ENCODE assay signal across 23 mouse cellular contexts in the genomic region with DNA sequence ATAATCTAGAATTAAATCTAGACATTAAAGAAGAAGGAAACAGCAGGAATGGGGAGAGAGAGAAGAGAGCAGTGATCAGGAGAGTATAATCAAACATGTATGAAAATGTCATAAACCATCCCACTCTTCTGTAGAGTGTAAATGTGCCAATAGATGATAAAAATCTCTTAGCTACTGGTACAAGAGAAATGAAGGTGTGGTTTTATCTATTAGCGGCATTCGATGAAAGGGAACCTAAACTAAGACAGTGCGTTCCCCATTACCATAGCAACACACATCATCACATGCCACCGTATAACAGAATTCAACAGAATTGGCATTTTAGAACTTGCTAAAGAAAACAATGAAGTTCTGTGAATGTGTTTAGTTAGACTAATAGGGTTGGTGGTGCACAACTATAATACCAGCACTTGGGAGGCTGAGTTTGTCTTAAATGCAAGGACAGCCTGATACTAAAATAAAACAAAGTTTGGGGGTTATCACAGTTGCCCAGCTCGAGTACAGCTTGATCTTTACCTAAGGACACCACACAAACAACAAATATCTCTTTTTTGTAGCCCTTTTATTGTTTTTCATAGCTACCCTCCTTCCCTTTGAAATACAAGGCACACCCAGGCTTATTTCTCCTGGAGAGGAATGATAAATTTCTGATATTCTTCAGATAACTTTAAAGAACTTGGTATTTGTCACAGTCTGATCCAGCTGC. TPM values are rescaled to one million over a fixed set of nuclear protein-coding genes. Genes with fewer than 3 reads are reported as not detected.
A peak's percentile ranks its signal among the peaks of the same experiment; 100 is the strongest.
DNase-seq lines count a peak whose midpoint lies in the region; ATAC-seq and TF ChIP-seq lines count a peak whose summit lies in the region.
"Had no signal": no experiment of that assay in that cellular context is flagged by ENCODE, and none has a peak within 500 bp of the region (broad histone marks: within the 10 kb centered on the region; RNA-seq: fewer than 3 reads in every experiment).

No protein-coding gene starts in this region.

- 41% methylated on average over 5 of the region's 5 CpGs for WGBS in liver, embryonic 15.5 days (ENCODE audit: insufficient replicate concordance)
- WGBS in thymus, adult 2 months = 93% methylated on average over 5 of the region's 5 CpGs

- DNase-seq in G1E (ENCODE audit: low spot score) = peak; percentile 19
- peak; percentile 41 for DNase-seq in MEL (ENCODE audit: low read depth, low spot score)
- DNase-seq in c-Kit-positive CD71-positive TER-119-positive erythroid progenitor cells, embryonic 14.5 days (ENCODE audit: low spot score) = peak; percentile 22
- no peak for DNase-seq in thymus, adult 2 months
- no peak for DNase-seq in cerebellum, postnatal 36 days
- no peak for DNase-seq in layer of hippocampus, postnatal 36 days
- DNase-seq in left cerebral cortex, adult 8-10 months (ENCODE audit: low spot score in 2 of 2) = no peak
- DNase-seq: adrenal gland, postnatal 25 days; cerebellum, adult 18-20 months; cerebellum, adult 9-11 months; gastrocnemius, postnatal 36 days; heart, adult 18-20 months; heart, postnatal 10 days had no signal

- no peak for TF ChIP-seq EP300 in MEL (IDR thresholded peaks at IDR 0.05; ENCODE audit: low read depth in 1 of 2, low read length in 2 of 2)

- peak; percentile 69 for ATAC-seq in G1E (ENCODE audit: extremely low read depth, insufficient number of reproducible peaks, low FRiP score, poor library complexity, severe bottlenecking)
- ATAC-seq in liver, embryonic 15.5 days (ENCODE audit: insufficient read depth) = peak; percentile 56
- ATAC-seq: forebrain, embryonic 14.5 days had no signal

- H3K27me3 ChIP-seq in G1E (ENCODE audit: insufficient read depth, low read length) (no peaks in the 10 kb centered on the region), MEL (ENCODE audit: control insufficient read depth in 1 of 2, insufficient read depth in 2 of 2, low read length in 2 of 2) (no peaks in the 10 kb centered on the region)
- H3K27me3 ChIP-seq in liver, embryonic 15.5 days = no peaks in the 10 kb centered on the region
- H3K27me3 ChIP-seq in thymus, adult 2 months (ENCODE audit: control insufficient read depth, insufficient read depth, low read length) = no peaks in the 10 kb centered on the region

- no peak overlapping the region for H3K4me2 ChIP-seq in liver, embryonic 15.5 days
- H3K4me2 ChIP-seq: hindbrain, embryonic 14.5 days had no signal

- H3K9ac ChIP-seq in MEL (ENCODE audit: control insufficient read depth, low read depth, low read length, poor library complexity, severe bottlenecking) = no peak overlapping the region
- H3K9ac ChIP-seq in liver, embryonic 15.5 days = no peak overlapping the region
- H3K9ac ChIP-seq: hindbrain, embryonic 14.5 days had no signal

- H3K79me2 ChIP-seq in MEL (ENCODE audit: control insufficient read depth, insufficient read depth, low read length, poor library complexity) = no peaks in the 10 kb centered on the region

- no peaks in the 10 kb centered on the region for H3K9me3 ChIP-seq in G1E (replicated peaks)
- H3K9me3 ChIP-seq in MEL (replicated peaks; ENCODE audit: insufficient read depth, low read length) = no peaks in the 10 kb centered on the region
- no peaks in the 10 kb centered on the region for H3K9me3 ChIP-seq in liver, embryonic 15.5 days (replicated peaks)
- H3K9me3 ChIP-seq: embryonic facial prominence, embryonic 10.5 days; heart, embryonic 10.5 days had no signal

- no peak overlapping the region for H3K27ac ChIP-seq in MEL (ENCODE audit: control insufficient read depth, low read depth, low read length)
- no peak overlapping the region for H3K27ac ChIP-seq in liver, embryonic 15.5 days (replicated peaks)
- H3K27ac ChIP-seq in thymus, adult 2 months (ENCODE audit: control insufficient read depth, insufficient read depth, low read length) = no peak overlapping the region
- H3K27ac ChIP-seq: embryonic facial prominence, embryonic 10.5 days; heart, embryonic 10.5 days; hindbrain, embryonic 14.5 days had no signal

- peaks cover 13% of the 10 kb centered on the region for H3K4me1 ChIP-seq in G1E (ENCODE audit: insufficient read depth, low read depth, low read length)
- peaks cover 4 to 6% of the 10 kb centered on the region in 2 experiments; a peak in 3 of 4 replicates for H3K4me1 ChIP-seq in MEL (ENCODE audit: control insufficient read depth in 1 of 2, insufficient read depth in 2 of 2, low read length in 2 of 2)
- no peaks in the 10 kb centered on the region for H3K4me1 ChIP-seq in liver, embryonic 15.5 days (replicated peaks)
- H3K4me1 ChIP-seq in thymus, adult 2 months (replicated peaks; ENCODE audit: control insufficient read depth, insufficient read depth, low read length) = no peaks in the 10 kb centered on the region
- H3K4me1 ChIP-seq: embryonic facial prominence, embryonic 10.5 days; heart, embryonic 10.5 days had no signal

- H3K4me3 ChIP-seq in G1E (ENCODE audit: low read depth, low read length) = no peak overlapping the region
- H3K4me3 ChIP-seq in MEL (ENCODE audit: control insufficient read depth in 1 of 2, insufficient read depth in 1 of 2, low read depth in 2 of 2, low read length in 2 of 2) = no peak overlapping the region
- H3K4me3 ChIP-seq in liver, embryonic 15.5 days (replicated peaks) = no peak overlapping the region
- H3K4me3 ChIP-seq in thymus, adult 2 months (ENCODE audit: control insufficient read depth, insufficient read depth, low read length) = no peak overlapping the region
- H3K4me3 ChIP-seq: embryonic facial prominence, embryonic 10.5 days; heart, embryonic 10.5 days had no signal

- TF ChIP-seq CTCF in G1E (IDR thresholded peaks at IDR 0.05; ENCODE audit: low read depth, low read length) (no peak), MEL (IDR thresholded peaks at IDR 0.05 in 2 of 3, conservative IDR thresholded peaks at IDR 0.05 in 1 of 3; ENCODE audit: control insufficient read depth in 1 of 3, insufficient read depth in 1 of 3, low read depth in 2 of 3, low read length in 3 of 3, poor library complexity in 1 of 3, severe bottlenecking in 1 of 3) (no peak)
- no peak for TF ChIP-seq CTCF in thymus, adult 2 months (IDR thresholded peaks at IDR 0.05; ENCODE audit: borderline replicate concordance, control insufficient read depth, extremely low read depth, insufficient read depth, low read length, poor library complexity)

- TF ChIP-seq POLR2A in MEL (IDR thresholded peaks at IDR 0.05; ENCODE audit: control insufficient read depth in 1 of 2, insufficient read depth in 1 of 2, low read depth in 1 of 2, low read length in 2 of 2, poor library complexity in 1 of 2) = no peak
- TF ChIP-seq POLR2A in thymus, adult 2 months (IDR thresholded peaks at IDR 0.05; ENCODE audit: control insufficient read depth, extremely low read depth, insufficient read depth, low read length, poor library complexity) = no peak

- TF ChIP-seq RAD21 in MEL (IDR thresholded peaks at IDR 0.05; ENCODE audit: low read depth, low read length) = no peak

- H3K36me3 ChIP-seq in G1E (replicated peaks) (peaks cover 3% of the 10 kb centered on the region), MEL (ENCODE audit: control insufficient read depth in 1 of 2, insufficient read depth in 2 of 2, low read length in 2 of 2) (peaks cover 0 to 14% of the 10 kb centered on the region in 2 experiments; a peak in 2 of 4 replicates)
- 0 out of 2 replicates have a peak, but pooled peaks cover 2% of the 10 kb centered on the region for H3K36me3 ChIP-seq in liver, embryonic 15.5 days (replicated peaks)
- no peaks in the 10 kb centered on the region for H3K36me3 ChIP-seq in thymus, adult 2 months (ENCODE audit: control insufficient read depth, insufficient read depth, low read length)
- H3K36me3 ChIP-seq: embryonic facial prominence, embryonic 10.5 days; heart, embryonic 10.5 days had no signal

TF ChIP-seq in MEL, 35 proteins besides CTCF, POLR2A, EP300 and RAD21:
- no peak for TF ChIP-seq MAFK (IDR thresholded peaks at IDR 0.05; ENCODE audit: borderline replicate concordance, low read depth, low read length)
- no peak for TF ChIP-seq USF1 (IDR thresholded peaks at IDR 0.05; ENCODE audit: low read depth, low read length)
- no peak for TF ChIP-seq NRF1 (IDR thresholded peaks at IDR 0.05; ENCODE audit: insufficient read depth, low read depth, low read length, poor library complexity, severe bottlenecking)
- TF ChIP-seq BHLHE40 (IDR thresholded peaks at IDR 0.05; ENCODE audit: borderline replicate concordance, low read depth, low read length) = no peak
- TF ChIP-seq MYB (IDR thresholded peaks at IDR 0.05; ENCODE audit: low read depth, low read length) = no peak
- no peak for TF ChIP-seq USF2 (IDR thresholded peaks at IDR 0.05; ENCODE audit: borderline replicate concordance in 1 of 2, insufficient read depth in 1 of 2, low read depth in 1 of 2, low read length in 2 of 2)
- TF ChIP-seq NELFE (IDR thresholded peaks at IDR 0.05; ENCODE audit: low read depth, low read length) = no peak
- no peak for TF ChIP-seq CHD2 (IDR thresholded peaks at IDR 0.05; ENCODE audit: low read length)
- TF ChIP-seq TCF12 (IDR thresholded peaks at IDR 0.05; ENCODE audit: low read depth, low read length) = no peak

RNA-seq across cellular contexts. Expression of gene Fam71d, which starts 13.1 kb away (rescaled TPM):
- total RNA-seq in G1E (2014; fragmentation: Nextera tagmentation) (0.90 TPM in 1 of 2 replicates, not detected in the other), G1E (2017) (1.0 and 1.3 TPM in 2 replicates), MEL (2012; rRNA removed) (not detected in 2 replicates)
- polyA plus RNA-seq in G1E (2012) (not detected in 2 replicates), MEL (2012; ENCODE audit: insufficient read depth in 1 of 2, insufficient read length in 2 of 2, low read depth in 1 of 2, low replicate concordance in 2 of 2, missing spikeins in 1 of 2) (not detected)
- not detected in 2 replicates for polyA plus RNA-seq in liver, embryonic 15.5 days (2015; fragmentation: Nextera tagmentation; extraction: Ambion mirVana)
- polyA plus RNA-seq in thymus, adult 2 months (2012; rRNA removed) = not detected in 2 replicates
- total RNA-seq in layer of hippocampus, postnatal 36 days (2021) = 1 to 10 TPM; 1.2 to 2.7 TPM
- under 1 TPM; 0.74 to 0.94 (median 0.84) TPM for total RNA-seq in left cerebral cortex, adult 8-10 months (2022)
- total RNA-seq: gastrocnemius, adult 8-10 months; heart, adult 18-20 months; hematopoietic stem cell, adult 5-6 weeks had no signal
- polyA plus RNA-seq: adrenal gland, adult 2 months; embryonic facial prominence, embryonic 10.5 days; embryonic facial prominence, embryonic 14.5 days; heart, embryonic 14.5 days had no signal

Comparison
In these comparisons a context has a peak if more than half of its experiments do, and no peak if none do; other contexts are left out.
1. DNase-seq: peak in G1E (single experiment), MEL (single experiment) and c-Kit-positive CD71-positive TER-119-positive erythroid progenitor cells, embryonic 14.5 days (single experiment); none in thymus, adult 2 months (single experiment), cerebellum, postnatal 36 days (0 of 2), layer of hippocampus, postnatal 36 days (0 of 2) and left cerebral cortex, adult 8-10 months (0 of 2).